Mouse (Mus musculus): ENCODE results near the gene Inpp5d.

Gene Inpp5d

GRCm38 (mm10) chr1:87623977-87624666 is 4.0 kb downstream of the Inpp5d start:
- DNase-seq (ENCODE audit: low read depth, low spot score) = no peak

GRCm38 (mm10) chr1:87624826-87625225 is 4.7 kb downstream of the Inpp5d start:
- no peak for DNase-seq (ENCODE audit: low read depth, low spot score)

- no peak for DNase-seq (ENCODE audit: low read depth, low spot score)
These were observed 5.3 kb downstream of the Inpp5d start for GRCm38 (mm10) chr1:87625254-87626025.

- no peak for DNase-seq (ENCODE audit: low read depth, low spot score)
These were observed 6.2 kb downstream of the Inpp5d start for GRCm38 (mm10) chr1:87626344-87626743.

- no peak for DNase-seq (ENCODE audit: low read depth, low spot score)
These were observed 8.0 kb downstream of the Inpp5d start for GRCm38 (mm10) chr1:87628085-87628484.

- DNase-seq (ENCODE audit: low read depth, low spot score) = no peak
These were observed 11.5 kb downstream of the Inpp5d start for GRCm38 (mm10) chr1:87631584-87631983.

- no peak for DNase-seq (ENCODE audit: low read depth, low spot score)
These were observed 12.1 kb downstream of the Inpp5d start for GRCm38 (mm10) chr1:87632163-87632562.

- no peak for DNase-seq (ENCODE audit: low read depth, low spot score)
These were observed 16.6 kb downstream of the Inpp5d start for GRCm38 (mm10) chr1:87636716-87637117.

GRCm38 (mm10) chr1:87637121-87637877 is 17.2 kb downstream of the Inpp5d start:
- no peak for DNase-seq (ENCODE audit: low read depth, low spot score)

GRCm38 (mm10) chr1:87637878-87638600 is 17.9 kb downstream of the Inpp5d start:
- DNase-seq (ENCODE audit: low read depth, low spot score) = no peak

- no peak for DNase-seq (ENCODE audit: low read depth, low spot score)
These were observed 19.6 kb downstream of the Inpp5d start for GRCm38 (mm10) chr1:87639724-87640123.

- DNase-seq (ENCODE audit: low read depth, low spot score) = no peak
These were observed 20.1 kb downstream of the Inpp5d start for GRCm38 (mm10) chr1:87640165-87640661.

- DNase-seq (ENCODE audit: low read depth, low spot score) = no peak
These were observed 22.9 kb downstream of the Inpp5d start for GRCm38 (mm10) chr1:87643016-87643415.

- DNase-seq (ENCODE audit: low read depth, low spot score) = no peak
These were observed 24.9 kb downstream of the Inpp5d start for GRCm38 (mm10) chr1:87645041-87645440.

GRCm38 (mm10) chr1:87645748-87646147 is 25.6 kb downstream of the Inpp5d start:
- no peak for DNase-seq (ENCODE audit: low read depth, low spot score)

GRCm38 (mm10) chr1:87647820-87648219 is 27.7 kb downstream of the Inpp5d start:
- no peak for DNase-seq (ENCODE audit: low read depth, low spot score)

- DNase-seq (ENCODE audit: low read depth, low spot score) = no peak
These were observed 28.5 kb downstream of the Inpp5d start for GRCm38 (mm10) chr1:87648657-87649056.

GRCm38 (mm10) chr1:87649219-87649805 is 29.2 kb downstream of the Inpp5d start:
- no peak for DNase-seq (ENCODE audit: low read depth, low spot score)

- DNase-seq (ENCODE audit: low read depth, low spot score) = no peak
These were observed 29.9 kb downstream of the Inpp5d start for GRCm38 (mm10) chr1:87649958-87650474.

GRCm38 (mm10) chr1:87650611-87651079 is 30.5 kb downstream of the Inpp5d start:
- no peak for DNase-seq (ENCODE audit: low read depth, low spot score)

GRCm38 (mm10) chr1:87651436-87651835 is 31.3 kb downstream of the Inpp5d start:
- DNase-seq (ENCODE audit: low read depth, low spot score) = no peak

Data from retina, adult 2 months (tissue).